Mouse (Mus musculus) intestine, postnatal 0 days (tissue): Measurements from ENCODE around the gene Rnf212b. TPM values are rescaled to one million over a fixed set of nuclear protein-coding genes. Genes with fewer than 3 reads are reported as not detected.

Experiments used
- ATAC-seq: fragments of 200-750 bp; cut with Nextera tagmentation; 2 replicates; pipeline ENCODE4 v1.8.0; 2017; ENCODE audit warnings: mild to moderate bottlenecking, moderate TSS enrichment, moderate library complexity
- H3K27ac ChIP-seq: fragments of 300-500 bp; sonication (generic); 2 replicates; pipeline ENCODE4 v1.5.1; 2014; ENCODE audit warnings: mild to moderate bottlenecking, low read depth, low read length, moderate library complexity
- H3K27me3 ChIP-seq: fragments of 300-500 bp; sonication (generic); replicated peaks from 2 replicates; pipeline ENCODE4 v1.6.1; 2014; ENCODE audit warnings: low read length, mixed read lengths; ENCODE audit not compliant: control insufficient read depth, insufficient read depth
- H3K36me3 ChIP-seq: fragments of 300-500 bp; sonication (generic); 2 replicates; pipeline ENCODE4 v1.6.1; 2014; ENCODE audit warnings: mild to moderate bottlenecking, moderate library complexity; ENCODE audit not compliant: control insufficient read depth, insufficient read depth
- H3K4me1 ChIP-seq: fragments of 300-500 bp; sonication (generic); replicated peaks from 2 replicates; pipeline ENCODE4 v1.6.1; 2014; ENCODE audit warnings: antibody characterized with exemption, low read length, mixed read lengths; ENCODE audit not compliant: control insufficient read depth, insufficient read depth
- H3K4me2 ChIP-seq: fragments of 300-500 bp; sonication (generic); replicated peaks from 2 replicates; pipeline ENCODE4 v1.6.1; 2014; ENCODE audit warnings: low read depth, mild to moderate bottlenecking, moderate library complexity
- H3K4me3 ChIP-seq: fragments of 300-500 bp; sonication (generic); 2 replicates; pipeline ENCODE4 v1.5.1; 2014; ENCODE audit warnings: low read depth, low read length
- H3K9ac ChIP-seq: fragments of 300-500 bp; sonication (generic); 2 replicates; pipeline ENCODE4 v1.6.1; 2014; ENCODE audit warnings: mild to moderate bottlenecking, low read depth, low read length
- H3K9me3 ChIP-seq: fragments of 300-500 bp; sonication (generic); 2 replicates; pipeline ENCODE4 v1.6.1; 2016; ENCODE audit warnings: mixed run types; ENCODE audit not compliant: control insufficient read depth
- CTCF ChIP-seq: sonication (generic); IDR thresholded peaks from 2 replicates; pipeline ENCODE4 v1.5.1; 2016; ENCODE audit warnings: low read depth, mild to moderate bottlenecking, control low read depth, antibody characterized with exemption, moderate library complexity
- WGBS: fragments of 180-500 bp; shearing (Covaris S2); extraction: QIAGEN DNeasy Blood & Tissue Kit; methylation state at CpG from one replicate; pipeline ENCODE4 v1.1.7; 2014; 5-methylcytosine and 5-hydroxymethylcytosine counted together
- polyA plus RNA-seq: library from polyadenylated mRNA; unstranded; fragments of >200 nt; fragmentation: Nextera tagmentation; extraction: Ambion mirVana; gene quantifications from 2 replicates; pipeline ENCODE4 v1.2.1, GENCODE M21; 2015

Gene Rnf212b
- polyA plus RNA-seq, 1 experiment from 2014 or later, result not detected

GRCm38 (mm10) chr14:54823716-54824115 lies 9.8 kb downstream of the Rnf212b start:
- no peaks in the 10 kb centered on the region for H3K9me3 ChIP-seq
- H3K9ac ChIP-seq, result no peak overlapping the region
- H3K27ac ChIP-seq, result no peak overlapping the region
- 47% methylated on average over 1 of the region's 1 CpGs for WGBS
- no peak for TF ChIP-seq CTCF
- no peaks in the 10 kb centered on the region for H3K36me3 ChIP-seq
- no peaks in the 10 kb centered on the region for H3K4me1 ChIP-seq
- H3K27me3 ChIP-seq, result no peaks in the 10 kb centered on the region
- no peak overlapping the region for H3K4me2 ChIP-seq
- no peak overlapping the region for H3K4me3 ChIP-seq
- no peak for ATAC-seq

- Histone ChIP-seq H3K9me3 (no peaks in the 10 kb centered on the region), H3K4me1 (no peaks in the 10 kb centered on the region), H3K4me2 (peak overlapping the region; percentile 21; the same call in 1 of the 2 replicates), H3K27me3 (no peaks in the 10 kb centered on the region), H3K36me3 (no peaks in the 10 kb centered on the region), H3K4me3 (no peak overlapping the region), H3K27ac (no peak overlapping the region), H3K9ac (no peak overlapping the region)
- 4% methylated on average over 4 of the region's 4 CpGs for WGBS
- ATAC-seq, result no peak
- TF ChIP-seq CTCF, result peak; percentile 67
Observed at GRCm38 (mm10) chr14:54843461-54843860, 29.5 kb downstream of the Rnf212b start.

GRCm38 (mm10) chr14:54855726-54856125 lies 41.8 kb downstream of the Rnf212b start:
- H3K36me3 ChIP-seq, result peaks cover 17% of the 10 kb centered on the region
- no peak for ATAC-seq
- TF ChIP-seq CTCF, result no peak
- no peaks in the 10 kb centered on the region for H3K4me1 ChIP-seq
- 88% methylated on average over 3 of the region's 3 CpGs for WGBS
- H3K27ac ChIP-seq, result no peak overlapping the region
- H3K27me3 ChIP-seq, result no peaks in the 10 kb centered on the region
- H3K4me2 ChIP-seq, result no peak overlapping the region
- no peaks in the 10 kb centered on the region for H3K9me3 ChIP-seq
- H3K4me3 ChIP-seq, result no peak overlapping the region
- no peak overlapping the region for H3K9ac ChIP-seq

- no peak overlapping the region for H3K4me3 ChIP-seq
- no peak for ATAC-seq
- TF ChIP-seq CTCF, result no peak
- WGBS, result 88% methylated on average over 7 of the region's 7 CpGs
- H3K4me1 ChIP-seq, result no peaks in the 10 kb centered on the region
- H3K9ac ChIP-seq, result no peak overlapping the region
- no peak overlapping the region for H3K27ac ChIP-seq
- no peaks in the 10 kb centered on the region for H3K9me3 ChIP-seq
- no peaks in the 10 kb centered on the region for H3K27me3 ChIP-seq
- peaks cover 17% of the 10 kb centered on the region for H3K36me3 ChIP-seq
- H3K4me2 ChIP-seq, result no peak overlapping the region
Observed at GRCm38 (mm10) chr14:54856703-54857102, 42.8 kb downstream of the Rnf212b start.

- Histone ChIP-seq H3K4me3 (no peak overlapping the region), H3K27me3 (no peaks in the 10 kb centered on the region), H3K9me3 (no peaks in the 10 kb centered on the region), H3K4me1 (no peaks in the 10 kb centered on the region), H3K4me2 (no peak overlapping the region), H3K27ac (no peak overlapping the region), H3K9ac (no peak overlapping the region), H3K36me3 (peaks cover 17% of the 10 kb centered on the region)
- no peak for ATAC-seq
- 91% methylated on average over 9 of the region's 9 CpGs for WGBS
- TF ChIP-seq CTCF, result no peak
Observed at GRCm38 (mm10) chr14:54857891-54858290, 44.0 kb downstream of the Rnf212b start.

DNA sequence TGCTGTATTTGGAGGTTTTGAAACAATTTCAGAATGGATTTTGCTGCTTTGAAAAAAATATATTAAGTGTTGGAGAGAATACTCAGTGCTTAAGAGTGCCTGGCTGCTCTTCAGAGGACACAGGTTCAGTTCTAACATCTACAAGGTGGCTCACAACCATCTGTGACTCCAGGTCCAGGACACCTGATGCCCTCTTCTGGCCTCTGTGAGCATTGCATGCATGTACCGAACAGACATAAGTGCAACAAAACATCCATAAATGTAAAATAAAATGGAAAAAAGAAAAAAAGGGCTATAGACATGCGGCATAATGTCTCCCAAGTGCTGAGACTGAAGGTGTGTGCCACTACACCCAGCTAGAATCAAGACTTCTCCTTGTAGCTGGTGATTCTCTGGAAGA lies 46.6 kb downstream of the Rnf212b start:
- 43% methylated on average over 2 of the region's 2 CpGs for WGBS
- H3K27ac ChIP-seq, result no peak overlapping the region

More for the DNA sequence above, 46.6 kb downstream of the Rnf212b start:
- Histone ChIP-seq H3K9me3 (no peaks in the 10 kb centered on the region), H3K4me1 (no peaks in the 10 kb centered on the region), H3K4me3 (no peak overlapping the region), H3K4me2 (no peak overlapping the region), H3K36me3 (peaks cover 17% of the 10 kb centered on the region), H3K27me3 (no peaks in the 10 kb centered on the region), H3K9ac (no peak overlapping the region)
- ATAC-seq, result no peak
- peak; percentile 82 for TF ChIP-seq CTCF
